Mouse (Mus musculus) adrenal gland, postnatal 10 days (tissue): ENCODE results near the gene Tep1. TPM values are rescaled to one million over a fixed set of nuclear protein-coding genes. Genes with fewer than 3 reads are reported as not detected.

Experiments
- DNase-seq: peaks from one replicate; pipeline ENCODE4 v3.0.0; 2021; ENCODE audit warnings: mixed read lengths
- total RNA-seq, 2 experiments: library from RNA; stranded (reverse); gene quantifications; 2 replicates each; pipeline ENCODE4 v1.2.3; 2021

Gene Tep1
- total RNA-seq, 2 experiments from 2014 or later = 18.8 to 26.2 TPM

GRCm38 (mm10) chr14:50795261-50795935 lies 75.0 kb downstream of the Tep1 start:
- DNase-seq = no peak

GRCm38 (mm10) chr14:50788157-50788556 lies 82.2 kb downstream of the Tep1 start:
- DNase-seq = no peak

GRCm38 (mm10) chr14:50785251-50785637 lies 85.1 kb downstream of the Tep1 start, which contains the start of gene Ttc5:
Gene Ttc5, minus strand, starts transcription at chr14:50785519.
- peak; percentile 96 for DNase-seq

- peak; percentile 12 for DNase-seq
Observed at GRCm38 (mm10) chr14:50784391-50785250, 85.7 kb downstream of the Tep1 start.

- DNase-seq = no peak
Observed at GRCm38 (mm10) chr14:50782166-50782565, 88.2 kb downstream of the Tep1 start.

Other genes with a start within 250 kb of the Tep1 start
- gene Olfr745, start 231.2 kb downstream of the Tep1 start, total RNA-seq = not detected
- gene Olfr746, start 223.5 kb downstream of the Tep1 start, total RNA-seq = not detected
- gene Olfr747, start 177.4 kb downstream of the Tep1 start, total RNA-seq = not detected
- not detected for gene Olfr748, start 163.2 kb downstream of the Tep1 start, total RNA-seq
- not detected for gene Olfr749, start 125.5 kb downstream of the Tep1 start, total RNA-seq
- 10 to 100 TPM; 36.4 to 47.9 TPM for gene Ttc5, start 85.0 kb downstream of the Tep1 start, total RNA-seq
- under 1 TPM; 0.24 to 0.78 TPM for gene Ccnb1ip1, start 62.8 kb downstream of the Tep1 start, total RNA-seq
- 10 to 100 TPM; 28.7 to 31.1 TPM for gene Parp2, start 62.7 kb downstream of the Tep1 start, total RNA-seq
- 1 to 10 TPM; 2.1 to 7.9 TPM for gene Klhl33, start 26.9 kb upstream of the Tep1 start, total RNA-seq
- gene Osgep, start 54.3 kb upstream of the Tep1 start, total RNA-seq = 10 to 100 TPM; 62.7 to 76.7 TPM
- gene Apex1, start 54.4 kb upstream of the Tep1 start, total RNA-seq = 10 to 100 TPM; 69.9 to 71.6 TPM
- gene Pip4p1, start 60.3 kb upstream of the Tep1 start, total RNA-seq = 10 to 100 TPM; 41.0 to 46.3 TPM
- gene Pnp, start 60.5 kb upstream of the Tep1 start, total RNA-seq = 10 to 100 TPM; 36.8 to 53.0 TPM
- gene Gm49342, start 74.0 kb upstream of the Tep1 start, total RNA-seq = 10 to 100 TPM; 37.1 to 48.5 TPM
- gene Pnp2, start 85.4 kb upstream of the Tep1 start, total RNA-seq = 1 to 10 TPM; 2.1 to 2.7 TPM
- under 1 TPM; 0.24 to 0.33 TPM for gene Rnase10, start 137.2 kb upstream of the Tep1 start, total RNA-seq
- not detected for gene Rnase9, start 171.3 kb upstream of the Tep1 start, total RNA-seq
- gene Rnase11, start 179.6 kb upstream of the Tep1 start, total RNA-seq = not detected
- not detected for gene Rnase12, start 187.1 kb upstream of the Tep1 start, total RNA-seq
- gene Olfr750, start 203.9 kb upstream of the Tep1 start, total RNA-seq = not detected
- 100 to 1,000 TPM in 1 of 2 experiments, 10 to 100 TPM in 1; 78.4 to 110 TPM for gene Rnase4, start 220.5 kb upstream of the Tep1 start, total RNA-seq
- 10 to 100 TPM; 14.3 to 22.4 TPM for gene Ang, start 220.6 kb upstream of the Tep1 start, total RNA-seq
- gene Eddm3b, start 243.9 kb upstream of the Tep1 start, total RNA-seq = not detected